Mouse (Mus musculus) ES-E14 (cell line): Measurements from ENCODE around the gene 1600002K03Rik. TPM values are rescaled to one million over a fixed set of nuclear protein-coding genes. Genes with fewer than 3 reads are reported as not detected.

ENCODE experiments used
- DNase-seq: peaks from one replicate; pipeline ENCODE4 v3.0.0-alpha.2; 2013; ENCODE audit warnings: low read depth, low spot score
- H3K27ac ChIP-seq: 2 replicates; pipeline ENCODE4 v1.5.1; 2012; ENCODE audit warnings: low read depth, mild to moderate bottlenecking, low read length, moderate library complexity, mixed read lengths; ENCODE audit not compliant: poor library complexity, insufficient read depth, severe bottlenecking
- H3K36me3 ChIP-seq: 2 replicates; pipeline ENCODE4 v1.6.1; 2012; ENCODE audit warnings: mild to moderate bottlenecking, low read length, moderate library complexity, mixed read lengths; ENCODE audit not compliant: control insufficient read depth, poor library complexity, insufficient read depth, severe bottlenecking
- H3K4me1 ChIP-seq, 2 experiments: fragments of 150-350 bp in 1 of 2; sonication (generic) in 1 of 2; 2 replicates each; pipeline ENCODE4 v1.6.1; 2012; ENCODE audit warnings: low read length in 2 of 2, mild to moderate bottlenecking in 1 of 2, mixed read lengths in 1 of 2; ENCODE audit not compliant: control insufficient read depth in 2 of 2, insufficient read depth in 2 of 2, poor library complexity in 1 of 2
- H3K4me3 ChIP-seq, 2 experiments: fragments of 150-350 bp in 1 of 2; sonication (generic) in 1 of 2; 2 replicates each; pipeline ENCODE4 v1.5.1; 2012; ENCODE audit warnings: low read length in 2 of 2, low read depth in 1 of 2, mild to moderate bottlenecking in 1 of 2, mixed read lengths in 1 of 2; ENCODE audit not compliant: insufficient read depth in 1 of 2, poor library complexity in 1 of 2, severe bottlenecking in 1 of 2
- H3K9ac ChIP-seq: 2 replicates; pipeline ENCODE4 v1.6.1; 2012; ENCODE audit warnings: low read depth, mild to moderate bottlenecking, low read length, mixed read lengths; ENCODE audit not compliant: poor library complexity, insufficient read depth, severe bottlenecking
- H3K9me3 ChIP-seq: fragments of 150-350 bp; sonication (generic); 2 replicates; pipeline ENCODE4 v1.6.1; 2012; ENCODE audit warnings: low read depth, mild to moderate bottlenecking, low read length; ENCODE audit not compliant: control insufficient read depth, insufficient read depth
- CHD2 ChIP-seq: IDR thresholded peaks from 2 replicates; pipeline ENCODE4 v1.6.1; 2014; ENCODE audit warnings: mild to moderate bottlenecking, low read depth, low read length, inconsistent platforms
- HCFC1 ChIP-seq: IDR thresholded peaks from 2 replicates; pipeline ENCODE4 v1.6.1; 2012; ENCODE audit warnings: low read length, inconsistent platforms, borderline replicate concordance; ENCODE audit not compliant: insufficient read depth
- MAFK ChIP-seq: IDR thresholded peaks from 2 replicates; pipeline ENCODE4 v1.6.1; 2014; ENCODE audit warnings: mild to moderate bottlenecking, low read depth, low read length, inconsistent platforms; ENCODE audit not compliant: insufficient read depth
- ZC3H11A ChIP-seq: IDR thresholded peaks from 2 replicates; pipeline ENCODE4 v1.6.1; 2012; ENCODE audit warnings: low read depth, mild to moderate bottlenecking, inconsistent platforms, low read length, borderline replicate concordance
- ZNF384 ChIP-seq: IDR thresholded peaks from 2 replicates; pipeline ENCODE4 v1.6.1; 2012; ENCODE audit warnings: low read depth, low read length, inconsistent platforms
- in situ Hi-C, 2 experiments: fragments of 600-800 bp; cut with MboI; formaldehyde crosslinking; loops; one replicate each; pipeline ENCODE4 v1.15.1; 2025; ENCODE audit warnings: low sequenced_read_pairs in 2 of 2, inconsistent platforms in 1 of 2; ENCODE audit not compliant: unreplicated experiment in 2 of 2
- total RNA-seq: library from RNA; depleted of rRNA; stranded (reverse); fragments of 300-350 nt; gene quantifications from 2 replicates; pipeline ENCODE4 v1.2.3, GENCODE M21; 2012; rRNA removed

The 1600002K03Rik gene
- 25.4 and 31.2 TPM in 2 replicates for total RNA-seq

GRCm38 (mm10) chr10:80172527-80173292, at the start of gene 1600002K03Rik:
TSS of gene 1600002K03Rik (plus strand) at chr10:80172944.
- H3K4me1 ChIP-seq = peaks cover 2 to 11% of the 10 kb centered on the region in 2 experiments; a peak in 2 of 4 replicates
- TF ChIP-seq HCFC1 (0 out of 2 replicates have a peak, but pooled peaks have one; percentile 27), MAFK (no peak), CHD2 (0 out of 2 replicates have a peak, but pooled peaks have one; percentile 12), ZC3H11A (no peak), ZNF384 (peak; percentile 89)

GRCm38 (mm10) chr10:80123932-80124562, 48.7 kb upstream of the 1600002K03Rik start:
- H3K9me3 ChIP-seq = no peaks in the 10 kb centered on the region
- no peak for DNase-seq
- H3K4me3 ChIP-seq = no peak overlapping the region
- in situ Hi-C loops = loop anchor here in 1 of 2 experiments (25.0 kb wide), 1 partner anchor 137 kb away; the partner anchor contains the start of genes Abca7, Cnn2 and Tmem259
- H3K36me3 ChIP-seq = peaks cover 78% of the 10 kb centered on the region
- no peak overlapping the region for H3K9ac ChIP-seq
- no peak overlapping the region for H3K27ac ChIP-seq
- no peak for TF ChIP-seq HCFC1
- TF ChIP-seq CHD2 = no peak
- TF ChIP-seq ZNF384 = no peak
- TF ChIP-seq ZC3H11A = no peak
- no peak for TF ChIP-seq MAFK
- peaks cover 0 to 2% of the 10 kb centered on the region in 2 experiments; a peak in 1 of 4 replicates for H3K4me1 ChIP-seq

More at GRCm38 (mm10) chr10:80172527-80173292, at the start of gene 1600002K03Rik:
- Histone ChIP-seq H3K27ac (peak within 1 kb of the TSS; percentile 96), H3K9ac (peak within 1 kb of the TSS; percentile 87), H3K4me3 (peak within 1 kb of the TSS; percentile 80 to 81), H3K9me3 (no peaks in the 10 kb centered on the region), H3K36me3 (peaks cover 24% of the 10 kb centered on the region)
- in situ Hi-C loops = loop anchor here (10.0 kb wide), 2 partner anchors 72 to 202 kb away; partner anchors contain the start of gene Ndufs7 (in 1 of the 2)
- peak; percentile 87 for DNase-seq

GRCm38 (mm10) chr10:80127920-80128319, 44.8 kb upstream of the 1600002K03Rik start:
- Histone ChIP-seq H3K4me3 (no peak overlapping the region), H3K9me3 (no peaks in the 10 kb centered on the region), H3K4me1 (peaks cover 0 to 13% of the 10 kb centered on the region in 2 experiments; a peak in 1 of 4 replicates), H3K36me3 (peaks cover 83% of the 10 kb centered on the region), H3K9ac (no peak overlapping the region), H3K27ac (no peak overlapping the region)
- in situ Hi-C loops = no loop called here
- DNase-seq = no peak
- TF ChIP-seq ZNF384 = no peak

- Histone ChIP-seq H3K36me3 (peaks cover 87% of the 10 kb centered on the region), H3K9ac (no peak overlapping the region), H3K9me3 (no peaks in the 10 kb centered on the region), H3K4me1 (peaks cover 0 to 13% of the 10 kb centered on the region in 2 experiments; a peak in 1 of 4 replicates), H3K4me3 (no peak overlapping the region), H3K27ac (no peak overlapping the region)
- DNase-seq = no peak
- in situ Hi-C loops = no loop called here
- TF ChIP-seq ZNF384 = no peak
- TF ChIP-seq CHD2 = no peak
- TF ChIP-seq MAFK = no peak
- no peak for TF ChIP-seq HCFC1
- TF ChIP-seq ZC3H11A = no peak
Measured at GRCm38 (mm10) chr10:80129846-80130245, 42.9 kb upstream of the 1600002K03Rik start.
